Mouse (Mus musculus): Measurements from ENCODE around the gene Gpr61.

Gpr61 gene

GRCm38 (mm10) chr3:108178756-108179715 lies 24.4 kb upstream of the Gpr61 start:
- DNase-seq: peak in 1 of 2 experiments; percentile 11

DNA sequence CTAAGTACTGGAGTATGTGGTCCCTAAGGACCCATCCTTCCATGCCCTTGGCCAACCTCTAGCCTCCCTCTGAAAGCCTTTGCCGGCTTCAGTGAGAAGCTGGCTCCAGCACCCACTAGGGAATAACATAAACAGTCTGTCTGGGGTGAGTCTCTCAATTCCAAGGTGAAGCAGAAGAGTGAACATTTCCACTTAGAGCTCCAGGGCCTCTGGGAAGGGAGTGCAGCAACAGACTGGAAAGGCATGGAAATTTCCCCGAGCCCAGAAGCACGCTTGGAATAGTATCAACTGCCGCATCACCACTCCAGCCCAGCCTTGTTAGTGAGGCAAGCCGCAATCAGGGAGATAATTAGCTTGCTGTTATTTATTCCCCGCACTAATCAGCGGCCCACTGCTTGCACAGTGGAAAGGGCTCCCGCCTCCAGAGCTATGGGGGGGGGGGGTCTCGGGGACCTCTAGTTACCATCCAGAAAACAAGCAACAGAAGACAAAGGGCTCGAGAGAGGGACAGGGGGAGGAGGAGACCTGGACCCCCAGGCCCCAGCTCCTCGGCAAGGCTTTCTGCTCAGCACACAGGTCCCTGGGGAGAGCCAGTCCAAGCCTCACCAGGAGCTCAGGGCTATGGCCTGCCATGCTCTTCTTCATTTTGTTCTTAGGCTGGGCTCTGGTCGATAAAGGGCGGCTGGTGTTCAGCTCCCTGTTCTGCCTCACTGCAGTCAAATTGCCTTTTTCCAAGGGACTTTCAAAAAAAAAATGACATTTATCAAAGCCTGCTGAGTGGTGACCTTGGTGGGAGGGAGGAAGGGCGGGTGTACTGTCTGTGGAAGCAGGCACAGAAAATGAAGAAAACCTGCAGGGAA lies 20.2 kb upstream of the Gpr61 start:
- DNase-seq: peak; percentile 76 to 78

DNA sequence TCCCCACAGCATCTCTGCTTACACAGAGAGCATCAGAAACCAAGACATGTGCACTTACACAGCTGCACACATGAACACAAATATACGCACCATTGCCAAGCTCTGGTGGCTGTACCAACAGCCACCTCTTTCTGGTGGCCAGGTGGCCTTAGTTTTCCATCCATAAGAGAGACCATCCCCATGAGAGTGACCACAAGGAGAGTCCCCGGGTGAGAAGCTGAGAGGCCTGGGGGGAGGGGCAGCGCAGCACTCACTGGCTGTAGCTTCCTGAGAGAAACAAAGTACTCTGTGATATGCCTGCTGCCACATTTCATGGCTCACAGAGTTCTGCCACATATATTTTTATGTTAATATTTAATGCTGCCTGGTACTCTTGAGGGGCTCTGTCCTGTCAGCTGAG lies 14.5 kb upstream of the Gpr61 start:
- DNase-seq: no peak

DNA sequence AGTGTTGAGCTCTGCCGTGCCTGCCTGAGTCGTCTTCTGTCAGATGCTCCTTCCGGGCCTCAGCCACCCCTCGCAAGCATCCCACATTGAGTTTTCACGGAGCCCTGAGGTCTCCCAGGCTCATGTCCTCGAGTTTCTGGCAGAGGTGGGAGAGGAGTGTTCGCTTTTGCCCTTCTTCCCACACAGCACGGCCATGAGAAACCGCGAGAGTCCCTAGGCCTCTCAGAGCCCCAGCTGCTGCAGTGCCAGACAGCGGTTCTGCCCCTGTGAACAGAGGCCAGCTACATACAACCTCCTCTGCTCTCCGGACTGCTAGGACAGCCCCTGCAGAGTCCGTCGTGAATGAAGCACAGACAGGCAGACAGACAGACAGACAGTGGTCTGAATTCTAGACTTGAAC lies 12.8 kb upstream of the Gpr61 start:
- no peak for DNase-seq

- peak; percentile 49 to 62 for DNase-seq
Measured at GRCm38 (mm10) chr3:108166486-108167211, 12.0 kb upstream of the Gpr61 start.

GRCm38 (mm10) chr3:108165532-108166315 lies 11.0 kb upstream of the Gpr61 start:
- peak; percentile 55 to 62 for DNase-seq

GRCm38 (mm10) chr3:108164807-108165206 lies 10.1 kb upstream of the Gpr61 start:
- DNase-seq: peak; percentile 93 to 95

- no peak for DNase-seq
Measured at GRCm38 (mm10) chr3:108164091-108164490, 9.4 kb upstream of the Gpr61 start.

DNA sequence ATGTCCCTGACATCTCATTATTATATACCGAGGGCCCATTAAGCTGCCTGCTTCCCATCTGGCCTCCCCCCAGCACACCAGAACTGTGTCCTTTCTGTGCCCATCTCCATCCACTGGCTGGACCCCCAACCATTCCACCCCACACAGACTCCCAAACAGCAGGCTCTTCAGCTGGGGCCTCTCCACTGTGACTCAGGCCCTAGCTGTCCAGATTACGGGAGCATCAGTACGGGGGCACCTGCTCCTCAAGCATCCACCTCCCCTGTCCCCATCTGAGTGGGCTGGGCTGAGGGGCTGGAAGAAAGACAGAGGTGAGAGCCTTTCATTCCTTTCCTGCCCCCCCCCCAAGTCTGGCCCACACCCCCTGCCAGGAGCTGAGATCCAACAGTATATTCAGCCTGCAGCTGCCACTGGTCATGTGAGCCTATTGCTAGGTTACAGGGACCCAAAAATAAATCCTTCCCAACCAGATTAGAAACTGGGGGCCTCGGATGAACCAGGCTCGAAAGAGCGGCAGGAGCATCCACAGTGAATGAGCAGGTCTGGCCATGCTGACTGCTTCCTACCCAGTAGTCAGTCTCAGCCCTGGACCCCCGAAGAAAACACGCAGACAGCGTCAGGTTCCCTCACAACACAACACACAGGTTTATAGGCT lies 3.8 kb upstream of the Gpr61 start:
- peak in 1 of 2 experiments; percentile 57 for DNase-seq

DNA sequence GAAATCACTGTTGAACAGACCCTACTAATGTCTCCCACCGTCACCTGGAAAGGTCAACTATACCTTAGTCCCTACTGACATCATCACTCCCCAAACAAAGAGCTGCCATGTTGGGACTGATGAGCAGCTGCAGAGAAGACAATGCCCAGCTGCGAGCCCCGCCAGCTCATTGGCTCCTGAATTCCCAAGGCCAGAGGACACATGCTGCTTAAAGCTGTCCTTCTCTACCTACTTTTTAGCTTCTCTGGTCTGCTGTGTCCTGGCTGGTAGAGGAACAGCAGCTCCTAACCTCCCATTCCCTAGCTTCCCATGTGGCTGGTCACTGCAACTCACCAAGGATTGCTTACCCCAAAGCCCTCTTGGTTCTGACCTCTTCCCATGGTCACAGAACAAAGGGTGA lies 2.4 kb downstream of the Gpr61 start:
- no peak for DNase-seq

- DNase-seq: peak; percentile 93 to 94
Measured at GRCm38 (mm10) chr3:108147386-108148235, 7.1 kb downstream of the Gpr61 start.

DNA sequence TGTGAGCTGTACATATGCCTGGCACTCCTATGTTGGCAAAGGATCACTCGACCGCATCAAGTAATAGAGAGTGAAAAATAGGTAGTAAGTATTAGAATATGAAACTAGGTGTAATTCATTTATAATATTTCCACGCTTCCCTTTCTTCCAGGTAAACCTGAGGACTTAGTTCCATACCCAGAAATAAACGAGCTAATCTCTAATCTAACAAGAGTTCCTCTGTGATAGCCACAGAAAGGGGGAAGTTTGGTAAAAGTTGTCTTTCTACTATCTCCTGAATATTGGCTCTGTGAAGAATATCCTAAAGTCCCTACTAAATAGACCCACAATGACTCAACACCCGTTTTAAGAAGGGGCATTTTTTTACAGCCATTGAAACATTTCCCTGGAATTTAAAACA lies 8.0 kb downstream of the Gpr61 start:
- no peak for DNase-seq

DNA sequence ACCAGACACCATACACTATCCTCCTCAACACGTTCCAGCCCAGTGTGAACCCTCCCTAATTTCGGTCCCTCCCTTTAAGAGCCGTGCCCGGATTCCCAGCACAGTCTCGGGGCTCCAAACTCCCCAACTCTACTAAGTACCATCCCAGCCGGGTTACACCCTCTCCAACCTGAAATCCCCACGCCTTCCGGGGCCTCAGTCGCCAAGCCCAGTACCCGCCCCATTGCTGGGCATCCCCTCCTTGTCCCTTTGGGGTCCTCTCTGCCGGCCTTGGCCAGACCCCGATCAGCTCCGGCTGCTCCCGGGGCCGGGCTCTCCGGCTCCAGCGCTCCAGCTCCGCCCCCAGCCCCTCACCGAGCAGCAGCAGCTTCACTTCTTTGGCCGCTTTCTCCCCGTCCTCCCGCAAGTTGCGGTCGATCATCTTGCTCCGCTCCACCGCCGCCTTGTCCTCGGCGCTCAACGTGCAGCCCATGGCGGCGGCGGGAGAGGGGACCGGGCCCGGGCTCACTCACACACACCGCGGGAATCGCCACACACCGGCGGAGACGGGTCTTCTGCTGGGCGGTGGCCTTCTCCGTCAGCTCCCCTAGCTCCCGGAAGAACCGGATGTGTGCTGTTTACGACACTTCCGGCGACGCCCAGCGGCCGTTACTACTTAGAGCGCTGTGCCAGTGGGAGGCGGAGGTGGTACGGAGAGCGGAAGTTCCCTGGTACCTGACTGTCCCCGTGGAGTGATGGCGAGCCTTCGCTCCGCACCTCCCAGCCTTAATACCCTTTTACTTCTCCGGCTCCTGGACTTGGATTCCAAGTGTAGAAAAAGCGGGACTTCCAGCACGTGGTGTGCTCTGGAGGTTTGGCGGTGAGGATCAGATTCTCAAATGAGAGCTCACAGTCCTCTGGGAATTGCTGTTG lies 8.9 kb downstream of the Gpr61 start, which contains the start of gene Gnai3:
TSS of gene Gnai3 (minus strand) at position 613 of the 912 bp plus-strand sequence.
- peak; percentile 93 to 94 for DNase-seq

GRCm38 (mm10) chr3:108140786-108141185 lies 13.9 kb downstream of the Gpr61 start:
- DNase-seq: no peak

DNA sequence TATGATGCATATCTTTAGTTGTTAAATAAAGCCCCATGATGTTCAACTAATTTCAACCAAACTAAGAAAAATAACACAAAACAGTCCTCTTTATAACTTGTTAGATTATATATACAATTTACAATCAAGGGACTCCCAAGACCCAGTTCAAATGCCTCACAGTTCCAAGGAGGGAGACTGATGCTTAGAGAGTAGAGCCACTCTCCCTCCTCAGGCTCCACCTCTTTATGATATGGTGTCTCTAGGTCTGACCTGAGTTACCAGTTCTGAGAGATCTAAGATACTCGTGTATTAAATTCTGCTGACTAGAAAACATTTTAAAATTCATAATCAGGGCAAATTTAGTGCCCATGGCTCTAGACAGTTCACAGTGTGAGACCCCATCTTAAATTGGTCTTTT lies 15.6 kb downstream of the Gpr61 start:
- DNase-seq: no peak

- no peak for DNase-seq
Measured at GRCm38 (mm10) chr3:108134701-108135100, 20.0 kb downstream of the Gpr61 start.

- no peak for DNase-seq
Measured at GRCm38 (mm10) chr3:108132484-108132883, 22.2 kb downstream of the Gpr61 start.

GRCm38 (mm10) chr3:108131821-108132220 lies 22.9 kb downstream of the Gpr61 start:
- DNase-seq: no peak

DNA sequence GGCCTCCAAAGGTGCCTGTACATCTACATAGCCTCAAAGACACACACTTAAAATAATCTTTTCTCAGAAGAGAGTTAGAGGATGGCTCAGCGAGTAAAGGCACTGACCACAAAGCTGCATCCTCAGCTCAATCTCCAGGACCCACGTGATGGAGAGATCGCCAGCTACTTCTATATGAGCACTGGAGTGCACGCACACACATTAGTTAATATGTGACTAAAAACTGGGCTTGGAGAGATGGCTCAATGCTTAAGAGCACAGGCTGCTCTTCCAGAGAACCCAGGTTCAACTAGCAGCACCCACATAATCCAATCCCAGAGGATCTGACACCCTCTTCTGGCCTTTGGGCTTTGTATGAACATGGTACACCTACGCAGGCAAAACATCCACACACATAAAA lies 23.5 kb downstream of the Gpr61 start:
- no peak for DNase-seq

Data from cerebellum, postnatal 10 days (tissue).